Mouse (Mus musculus) hindbrain, postnatal 0 days (tissue): ENCODE results near the gene 1110059E24Rik. TPM values are rescaled to one million over a fixed set of nuclear protein-coding genes. Genes with fewer than 3 reads are reported as not detected.
"Not testable (repeated sequence)": the region's sequence is repeated elsewhere in the genome, so short reads cannot be mapped to it uniquely, and the experiment has no call there.

Experiments
- ATAC-seq: fragments of 200-750 bp; cut with Nextera tagmentation; 2 replicates; pipeline ENCODE4 v1.8.0; 2017; ENCODE audit warnings: mild to moderate bottlenecking, moderate TSS enrichment, moderate library complexity
- DNase-seq: peaks from one replicate; pipeline ENCODE4 v3.0.0-alpha.2; 2015; ENCODE audit warnings: low spot score
- H3K27ac ChIP-seq: fragments of 300-500 bp; sonication (generic); 2 replicates; pipeline ENCODE4 v1.5.1; 2014; ENCODE audit warnings: mild to moderate bottlenecking
- H3K27me3 ChIP-seq: fragments of 300-500 bp; sonication (generic); 2 replicates; pipeline ENCODE4 v1.6.1; 2014; ENCODE audit warnings: low read length, mixed read lengths; ENCODE audit not compliant: insufficient read depth
- H3K36me3 ChIP-seq: fragments of 300-500 bp; sonication (generic); 2 replicates; pipeline ENCODE4 v1.6.1; 2014; ENCODE audit warnings: low read length, mixed read lengths; ENCODE audit not compliant: insufficient read depth
- H3K4me1 ChIP-seq: fragments of 300-500 bp; sonication (generic); 2 replicates; pipeline ENCODE4 v1.6.1; 2014; ENCODE audit warnings: antibody characterized with exemption, low read length, mixed read lengths; ENCODE audit not compliant: insufficient read depth
- H3K4me2 ChIP-seq: fragments of 300-500 bp; sonication (generic); 2 replicates; pipeline ENCODE4 v1.6.1; 2014; ENCODE audit warnings: low read depth, mild to moderate bottlenecking, low read length, moderate library complexity, mixed read lengths
- H3K4me3 ChIP-seq: fragments of 300-500 bp; sonication (generic); 2 replicates; pipeline ENCODE4 v1.5.1; 2014; ENCODE audit warnings: low read length
- H3K9ac ChIP-seq: fragments of 300-500 bp; sonication (generic); replicated peaks from 2 replicates; pipeline ENCODE4 v1.6.1; 2014; ENCODE audit warnings: mild to moderate bottlenecking, low read length, moderate library complexity, mixed read lengths
- H3K9me3 ChIP-seq: fragments of 300-500 bp; sonication (generic); 2 replicates; pipeline ENCODE4 v1.6.1; 2016; ENCODE audit warnings: low read length, mixed read lengths
- CTCF ChIP-seq: IDR thresholded peaks from 2 replicates; pipeline ENCODE4 v1.5.1; 2016; ENCODE audit warnings: antibody characterized with exemption, control low read depth, low read depth
- WGBS: fragments of 180-500 bp; shearing (Covaris S2); extraction: QIAGEN DNeasy Blood & Tissue Kit; methylation state at CpG from one replicate; pipeline ENCODE4 v1.1.7; 2014; 5-methylcytosine and 5-hydroxymethylcytosine counted together
- polyA plus RNA-seq: library from polyadenylated mRNA; unstranded; fragments of >200 nt; fragmentation: Nextera tagmentation; extraction: Ambion mirVana; gene quantifications from 2 replicates; pipeline ENCODE4 v1.2.1, GENCODE M21; 2015
- total RNA-seq: library from RNA; depleted of rRNA; stranded (reverse); fragments of >200 nt; gene quantifications from 2 replicates; pipeline ENCODE4 v1.2.3, GENCODE M21; 2014

The 1110059E24Rik gene
- total and polyA plus RNA-seq, 2 experiments from 2014 or later = 19.0 to 53.3 TPM

- Histone ChIP-seq H3K4me1 (no peaks in the 10 kb centered on the region), H3K36me3 (no peaks in the 10 kb centered on the region), H3K4me2 (no peak overlapping the region), H3K4me3 (no peak overlapping the region), H3K27ac (no peak overlapping the region), H3K9me3 (no peaks in the 10 kb centered on the region), H3K27me3 (no peaks in the 10 kb centered on the region), H3K9ac (no peak overlapping the region)
- no peak for TF ChIP-seq CTCF
- no peak for DNase-seq
- WGBS = 78% methylated on average over 6 of the region's 6 CpGs
- ATAC-seq = no peak
Observed at GRCm38 (mm10) chr19:21610240-21610639, 42.5 kb downstream of the 1110059E24Rik start.

- H3K4me3 ChIP-seq = no peak overlapping the region
- DNase-seq (no peak), ATAC-seq (no peak)
- H3K4me2 ChIP-seq = no peak overlapping the region
- no peaks in the 10 kb centered on the region for H3K36me3 ChIP-seq
- no peak for TF ChIP-seq CTCF
- no peak overlapping the region for H3K27ac ChIP-seq
- H3K27me3 ChIP-seq = no peaks in the 10 kb centered on the region
- 91% methylated on average over 3 of the region's 3 CpGs for WGBS
- H3K9me3 ChIP-seq = no peaks in the 10 kb centered on the region
- no peak overlapping the region for H3K9ac ChIP-seq
- H3K4me1 ChIP-seq = no peaks in the 10 kb centered on the region
Observed at GRCm38 (mm10) chr19:21605294-21605693, 47.5 kb downstream of the 1110059E24Rik start.

- Histone ChIP-seq H3K4me2 (no peak overlapping the region), H3K27ac (no peak overlapping the region), H3K9me3 (no peaks in the 10 kb centered on the region), H3K36me3 (no peaks in the 10 kb centered on the region), H3K9ac (no peak overlapping the region), H3K4me3 (no peak overlapping the region), H3K27me3 (no peaks in the 10 kb centered on the region), H3K4me1 (no peaks in the 10 kb centered on the region)
- DNase-seq = no peak
- ATAC-seq = no peak
- TF ChIP-seq CTCF = no peak
- WGBS = 52% methylated on average over 3 of the region's 3 CpGs
Observed at GRCm38 (mm10) chr19:21603836-21604235, 48.9 kb downstream of the 1110059E24Rik start.

GRCm38 (mm10) chr19:21601541-21602101, 51.2 kb downstream of the 1110059E24Rik start:
- DNase-seq (no peak), ATAC-seq (no peak)
- no peak for TF ChIP-seq CTCF
- Histone ChIP-seq H3K4me3 (no peak overlapping the region), H3K4me2 (no peak overlapping the region), H3K27me3 (no peaks in the 10 kb centered on the region), H3K36me3 (0 out of 2 replicates have a peak, but pooled peaks cover 2% of the 10 kb centered on the region), H3K9ac (no peak overlapping the region), H3K27ac (no peak overlapping the region), H3K9me3 (no peaks in the 10 kb centered on the region), H3K4me1 (no peaks in the 10 kb centered on the region)
- 29% methylated on average over 3 of the region's 3 CpGs for WGBS

- no peaks in the 10 kb centered on the region for H3K27me3 ChIP-seq
- H3K36me3 ChIP-seq = 0 out of 2 replicates have a peak, but pooled peaks cover 2% of the 10 kb centered on the region
- DNase-seq (no peak), ATAC-seq (no peak)
- no peak overlapping the region for H3K4me3 ChIP-seq
- no peak overlapping the region for H3K4me2 ChIP-seq
- no peak overlapping the region for H3K27ac ChIP-seq
- H3K9me3 ChIP-seq = no peaks in the 10 kb centered on the region
- H3K4me1 ChIP-seq = no peaks in the 10 kb centered on the region
- WGBS = 65% methylated on average over 8 of the region's 8 CpGs
- no peak for TF ChIP-seq CTCF
- H3K9ac ChIP-seq = no peak overlapping the region
Observed at GRCm38 (mm10) chr19:21598659-21599352, 54.0 kb downstream of the 1110059E24Rik start.

- ATAC-seq (no peak), DNase-seq (no peak)
- no peaks in the 10 kb centered on the region for H3K9me3 ChIP-seq
- no peak overlapping the region for H3K9ac ChIP-seq
- no peaks in the 10 kb centered on the region for H3K4me1 ChIP-seq
- H3K4me3 ChIP-seq = no peak overlapping the region
- H3K27ac ChIP-seq = no peak overlapping the region
- TF ChIP-seq CTCF = no peak
- H3K27me3 ChIP-seq = no peaks in the 10 kb centered on the region
- H3K36me3 ChIP-seq = 0 out of 2 replicates have a peak, but pooled peaks cover 2% of the 10 kb centered on the region
- WGBS = 94% methylated on average over 1 of the region's 1 CpGs
- no peak overlapping the region for H3K4me2 ChIP-seq
Observed at GRCm38 (mm10) chr19:21594676-21595075, 58.1 kb downstream of the 1110059E24Rik start.

- not testable (repeated sequence) for H3K4me1 ChIP-seq, ATAC-seq
- 83% methylated on average over 5 of the region's 5 CpGs for WGBS
Observed at GRCm38 (mm10) chr19:21592216-21592615, 60.6 kb downstream of the 1110059E24Rik start.

More at GRCm38 (mm10) chr19:21592216-21592615, 60.6 kb downstream of the 1110059E24Rik start:
- H3K9me3 ChIP-seq, H3K9ac ChIP-seq, H3K4me2 ChIP-seq, DNase-seq, H3K27me3 ChIP-seq, H3K4me3 ChIP-seq, H3K36me3 ChIP-seq, H3K27ac ChIP-seq: not testable (repeated sequence)
